Mouse (Mus musculus) myocyte (in vitro differentiated cells): Measurements from ENCODE around the gene Kcnk15.

ENCODE experiments used
- CEBPB ChIP-seq: IDR thresholded peaks from 2 replicates; pipeline ENCODE4 v1.6.1; 2011; ENCODE audit warnings: mild to moderate bottlenecking, moderate library complexity; ENCODE audit not compliant: poor library complexity, insufficient read depth, severe bottlenecking
- MAX ChIP-seq: IDR thresholded peaks from one replicate; pipeline ENCODE4 v1.6.1; 2011; ENCODE audit warnings: low read depth, mild to moderate bottlenecking, control low read depth
- MYOG ChIP-seq, 3 experiments: IDR thresholded peaks; one replicate each; pipeline ENCODE4 v1.6.1; 2011; ENCODE audit warnings: control low read depth in 2 of 3, low read depth in 2 of 3, mild to moderate bottlenecking in 2 of 3; ENCODE audit not compliant: insufficient read length in 2 of 3, control insufficient read depth in 1 of 3, insufficient read depth in 1 of 3
- POLR2A ChIP-seq: IDR thresholded peaks from one replicate; pipeline ENCODE4 v1.6.1; 2011; ENCODE audit warnings: low read depth, mild to moderate bottlenecking, control low read depth, moderate library complexity; ENCODE audit not compliant: insufficient read length
- TCF12 ChIP-seq: IDR thresholded peaks from one replicate; pipeline ENCODE4 v1.6.1; 2011; ENCODE audit warnings: mild to moderate bottlenecking, control low read depth; ENCODE audit not compliant: poor library complexity, insufficient read depth, severe bottlenecking
- TCF3 ChIP-seq: IDR thresholded peaks from one replicate; pipeline ENCODE4 v1.6.1; 2011; ENCODE audit warnings: low read depth, control low read depth; ENCODE audit not compliant: insufficient read length

DNA sequence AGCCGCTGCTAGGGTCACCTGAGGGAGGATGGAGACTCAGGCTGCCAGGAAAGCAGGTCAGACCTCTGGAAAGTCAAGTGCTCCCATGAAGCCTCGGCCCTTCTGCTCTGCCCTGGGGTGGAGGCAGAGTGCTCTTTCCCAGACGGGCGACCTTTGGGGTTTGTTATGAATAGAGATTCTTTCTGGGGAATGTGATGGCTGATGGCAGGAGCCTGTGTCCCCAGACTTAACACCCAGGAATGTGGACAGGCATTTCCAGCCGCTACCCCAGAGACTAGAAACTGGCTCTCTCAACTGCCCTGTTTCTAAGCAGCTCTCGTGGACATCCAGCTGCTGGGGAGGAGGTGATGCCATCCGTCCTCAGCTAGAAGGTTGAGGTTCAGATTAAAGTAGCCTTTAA is 43.7 kb upstream of the Kcnk15 start:
- TF ChIP-seq MYOG (IDR thresholded peaks at IDR 0.05; ENCODE audit: control insufficient read depth in 1 of 3, insufficient read depth in 1 of 3, insufficient read length in 2 of 3, low read depth in 2 of 3) (no peak), TCF12 (no peak), POLR2A (no peak), MAX (no peak), CEBPB (no peak), TCF3 (no peak)
